Mouse (Mus musculus) adrenal gland, adult 18-20 months (tissue): ENCODE results near the gene Extl1. TPM values are rescaled to one million over a fixed set of nuclear protein-coding genes. Genes with fewer than 3 reads are reported as not detected.
A peak's percentile ranks its signal among the peaks of the same experiment; 100 is the strongest.
"Not testable (repeated sequence)": the region's sequence is repeated elsewhere in the genome, so short reads cannot be mapped to it uniquely, and the experiment has no call there.

Experiments
- DNase-seq, 2 experiments: peaks; one replicate each; pipeline ENCODE4 v3.0.0; 2021 to 2022; ENCODE audit warnings: low spot score in 2 of 2
- long read RNA-seq, 2 experiments: library from polyadenylated mRNA; stranded (forward); transcript quantifications; one replicate each; pipeline ENCODE4 v2.0.0; 2021
- total RNA-seq, 2 experiments: library from RNA; stranded (reverse); gene quantifications; 1 replicate in 1 of 2; 2 replicates in 1 of 2; pipeline ENCODE4 v1.2.3; 2021

Extl1 gene
- total RNA-seq = 1 to 10 TPM; 3.3 to 4.2 TPM
- long read RNA-seq, experiment 1, full-length matches to known transcripts = 2 of 4 reads
- long read RNA-seq, experiment 1, partial matches to known transcripts = 2 of 4 reads
- long read RNA-seq, experiment 1, other reads (novel, unspliced or antisense) = 0 of 4 reads
- long read RNA-seq, experiment 2, full-length matches to known transcripts = 2 of 7 reads
- long read RNA-seq, experiment 2, partial matches to known transcripts = 4 of 7 reads
- long read RNA-seq, experiment 2, other reads (novel, unspliced or antisense) = 1 of 7 reads

GRCm38 (mm10) chr4:134383750-134384149 lies at the start of gene Extl1:
Gene Extl1, minus strand, starts transcription at chr4:134383850.
- not testable (repeated sequence) for DNase-seq

GRCm38 (mm10) chr4:134432686-134433360 lies 49.2 kb upstream of the Extl1 start:
- DNase-seq = no peak

- no peak for DNase-seq
These were observed 46.8 kb upstream of the Extl1 start for GRCm38 (mm10) chr4:134430381-134431004.

GRCm38 (mm10) chr4:134425088-134425487 lies 41.4 kb upstream of the Extl1 start:
- no peak for DNase-seq

- no peak for DNase-seq
These were observed 40.3 kb upstream of the Extl1 start for GRCm38 (mm10) chr4:134423949-134424348.

GRCm38 (mm10) chr4:134421971-134422370 lies 38.3 kb upstream of the Extl1 start:
- DNase-seq = no peak

- DNase-seq = no peak
These were observed 33.5 kb upstream of the Extl1 start for GRCm38 (mm10) chr4:134417111-134417510.

- DNase-seq = no peak
These were observed 33.0 kb upstream of the Extl1 start for GRCm38 (mm10) chr4:134416602-134417001.

GRCm38 (mm10) chr4:134416177-134416576 lies 32.5 kb upstream of the Extl1 start:
- no peak for DNase-seq

- DNase-seq = no peak
These were observed 25.6 kb upstream of the Extl1 start for GRCm38 (mm10) chr4:134409286-134409685.

- DNase-seq = no peak
These were observed 20.1 kb upstream of the Extl1 start for GRCm38 (mm10) chr4:134403721-134404120.

GRCm38 (mm10) chr4:134402571-134403262 lies 19.1 kb upstream of the Extl1 start:
- DNase-seq = no peak

- DNase-seq = no peak
These were observed 18.4 kb upstream of the Extl1 start for GRCm38 (mm10) chr4:134401856-134402570.

- DNase-seq = peak; percentile 31 to 49
These were observed 17.6 kb upstream of the Extl1 start for GRCm38 (mm10) chr4:134401181-134401661.

GRCm38 (mm10) chr4:134400206-134400605 lies 16.6 kb upstream of the Extl1 start:
- DNase-seq = no peak

- no peak for DNase-seq
These were observed 14.1 kb upstream of the Extl1 start for GRCm38 (mm10) chr4:134397732-134398131.

GRCm38 (mm10) chr4:134397121-134397520 lies 13.5 kb upstream of the Extl1 start:
- peak in 1 of 2 experiments; percentile 52 for DNase-seq

GRCm38 (mm10) chr4:134395977-134396825 lies 12.6 kb upstream of the Extl1 start, which contains the start of gene Pafah2:
Gene Pafah2, plus strand, starts transcription at chr4:134396320.
- DNase-seq = peak; percentile 84 to 86

- DNase-seq = no peak
These were observed 11.5 kb upstream of the Extl1 start for GRCm38 (mm10) chr4:134395142-134395541.

- DNase-seq = no peak
These were observed 9.4 kb upstream of the Extl1 start for GRCm38 (mm10) chr4:134393026-134393425.
